Mouse (Mus musculus) hindbrain, embryonic 14.5 days (tissue): ENCODE data around the gene Pgghg. TPM values are rescaled to one million over a fixed set of nuclear protein-coding genes. Genes with fewer than 3 reads are reported as not detected.

Experiments
- ATAC-seq: fragments of 200-750 bp; cut with Nextera tagmentation; 2 replicates; pipeline ENCODE4 v1.8.0; 2017; ENCODE audit warnings: moderate number of reproducible peaks, mild to moderate bottlenecking, moderate TSS enrichment, moderate library complexity; ENCODE audit not compliant: low FRiP score
- DNase-seq: peaks from one replicate; pipeline ENCODE4 v3.0.0-alpha.2; 2015; ENCODE audit warnings: low spot score
- H3K27ac ChIP-seq: fragments of 300-500 bp; sonication (generic); 2 replicates; pipeline ENCODE4 v1.5.1; 2014; ENCODE audit warnings: mild to moderate bottlenecking, moderate library complexity
- H3K27me3 ChIP-seq: fragments of 300-500 bp; sonication (generic); 2 replicates; pipeline ENCODE4 v1.6.1; 2014; ENCODE audit warnings: mild to moderate bottlenecking, low read length, mixed read lengths; ENCODE audit not compliant: control insufficient read depth, insufficient read depth
- H3K36me3 ChIP-seq: fragments of 300-500 bp; sonication (generic); replicated peaks from 2 replicates; pipeline ENCODE4 v1.6.1; 2014; ENCODE audit not compliant: control insufficient read depth, insufficient read depth
- H3K4me1 ChIP-seq: fragments of 300-500 bp; sonication (generic); replicated peaks from 2 replicates; pipeline ENCODE4 v1.6.1; 2014; ENCODE audit warnings: antibody characterized with exemption, low read length, mixed read lengths; ENCODE audit not compliant: control insufficient read depth, insufficient read depth
- H3K4me2 ChIP-seq: fragments of 300-500 bp; sonication (generic); replicated peaks from 2 replicates; pipeline ENCODE4 v1.6.1; 2014; ENCODE audit warnings: mild to moderate bottlenecking, moderate library complexity
- H3K4me3 ChIP-seq: fragments of 300-500 bp; sonication (generic); replicated peaks from 2 replicates; pipeline ENCODE4 v1.5.1; 2014; ENCODE audit warnings: mild to moderate bottlenecking, low read length
- H3K9ac ChIP-seq: fragments of 300-500 bp; sonication (generic); 2 replicates; pipeline ENCODE4 v1.6.1; 2014
- H3K9me3 ChIP-seq: fragments of 300-500 bp; sonication (generic); 2 replicates; pipeline ENCODE4 v1.6.1; 2016; ENCODE audit warnings: low read length; ENCODE audit not compliant: control insufficient read depth
- WGBS: fragments of 180-500 bp; shearing (Covaris S2); extraction: QIAGEN DNeasy Blood & Tissue Kit; methylation state at CpG from one replicate; pipeline ENCODE4 v1.1.7; 2014; 5-methylcytosine and 5-hydroxymethylcytosine counted together
- polyA plus RNA-seq: library from polyadenylated mRNA; unstranded; fragments of >200 nt; fragmentation: Nextera tagmentation; extraction: Ambion mirVana; gene quantifications from 2 replicates; pipeline ENCODE4 v1.2.1, GENCODE M21; 2014

Gene Pgghg
- polyA plus RNA-seq, 1 experiment from 2014 or later, result 9.2 TPM

GRCm38 (mm10) chr7:140942811-140943210 is 1.6 kb downstream of the Pgghg start:
- H3K27ac ChIP-seq, result no peak overlapping the region
- no peak overlapping the region for H3K4me2 ChIP-seq
- 88% methylated on average over 10 of the region's 10 CpGs for WGBS
- H3K9me3 ChIP-seq, result no peaks in the 10 kb centered on the region
- H3K9ac ChIP-seq, result no peak overlapping the region
- DNase-seq (no peak), ATAC-seq (no peak)
- no peaks in the 10 kb centered on the region for H3K36me3 ChIP-seq
- 0 out of 2 replicates have a peak, but pooled peaks cover 2% of the 10 kb centered on the region for H3K27me3 ChIP-seq
- H3K4me3 ChIP-seq, result no peak overlapping the region
- H3K4me1 ChIP-seq, result peaks cover 16% of the 10 kb centered on the region; the same call in 1 of the 2 replicates

GRCm38 (mm10) chr7:140943356-140943755 is 2.2 kb downstream of the Pgghg start:
- H3K4me3 ChIP-seq, result no peak overlapping the region
- WGBS, result 92% methylated on average over 4 of the region's 4 CpGs

GRCm38 (mm10) chr7:140944236-140944635 is 3.0 kb downstream of the Pgghg start:
- ATAC-seq, result no peak
- Histone ChIP-seq H3K27me3 (0 out of 2 replicates have a peak, but pooled peaks cover 2% of the 10 kb centered on the region), H3K9ac (no peak overlapping the region), H3K27ac (no peak overlapping the region), H3K36me3 (no peaks in the 10 kb centered on the region), H3K4me3 (no peak overlapping the region), H3K9me3 (no peaks in the 10 kb centered on the region), H3K4me1 (peaks cover 16% of the 10 kb centered on the region; the same call in 1 of the 2 replicates), H3K4me2 (no peak overlapping the region)
- DNase-seq, result no peak
- WGBS, result 94% methylated on average over 7 of the region's 7 CpGs

More at GRCm38 (mm10) chr7:140943356-140943755, 2.2 kb downstream of the Pgghg start:
- 0 out of 2 replicates have a peak, but pooled peaks cover 2% of the 10 kb centered on the region for H3K27me3 ChIP-seq
- DNase-seq (no peak), ATAC-seq (no peak)
- no peak overlapping the region for H3K4me2 ChIP-seq
- H3K4me1 ChIP-seq, result peaks cover 16% of the 10 kb centered on the region; the same call in 1 of the 2 replicates
- no peaks in the 10 kb centered on the region for H3K9me3 ChIP-seq
- no peaks in the 10 kb centered on the region for H3K36me3 ChIP-seq
- no peak overlapping the region for H3K27ac ChIP-seq
- no peak overlapping the region for H3K9ac ChIP-seq

GRCm38 (mm10) chr7:140945247-140945646 is 4.1 kb downstream of the Pgghg start:
- Histone ChIP-seq H3K27me3 (0 out of 2 replicates have a peak, but pooled peaks cover 2% of the 10 kb centered on the region), H3K4me3 (no peak overlapping the region), H3K9me3 (no peaks in the 10 kb centered on the region), H3K4me2 (no peak overlapping the region), H3K9ac (no peak overlapping the region), H3K27ac (no peak overlapping the region), H3K36me3 (no peaks in the 10 kb centered on the region), H3K4me1 (peaks cover 8% of the 10 kb centered on the region; the same call in 1 of the 2 replicates)
- 95% methylated on average over 5 of the region's 5 CpGs for WGBS
- DNase-seq (no peak), ATAC-seq (no peak)

- DNase-seq (no peak), ATAC-seq (no peak)
These were observed 5.1 kb downstream of the Pgghg start for GRCm38 (mm10) chr7:140946311-140946710.

GRCm38 (mm10) chr7:140946980-140947379 is 5.8 kb downstream of the Pgghg start:
- Histone ChIP-seq H3K4me1 (no peaks in the 10 kb centered on the region), H3K4me3 (no peak overlapping the region), H3K36me3 (no peaks in the 10 kb centered on the region), H3K4me2 (no peak overlapping the region), H3K27ac (no peak overlapping the region), H3K9me3 (no peaks in the 10 kb centered on the region), H3K9ac (no peak overlapping the region), H3K27me3 (no peaks in the 10 kb centered on the region)
- 70% methylated on average over 7 of the region's 7 CpGs for WGBS
- ATAC-seq (no peak), DNase-seq (no peak)

More at GRCm38 (mm10) chr7:140946311-140946710, 5.1 kb downstream of the Pgghg start:
- Histone ChIP-seq H3K27me3 (0 out of 2 replicates have a peak, but pooled peaks cover under 1% of the 10 kb centered on the region), H3K27ac (no peak overlapping the region), H3K9ac (no peak overlapping the region), H3K36me3 (no peaks in the 10 kb centered on the region), H3K4me1 (peaks cover 6% of the 10 kb centered on the region; the same call in 1 of the 2 replicates), H3K9me3 (no peaks in the 10 kb centered on the region), H3K4me2 (no peak overlapping the region), H3K4me3 (no peak overlapping the region)
- 95% methylated on average over 10 of the region's 10 CpGs for WGBS

- Histone ChIP-seq H3K9ac (no peak overlapping the region), H3K9me3 (no peaks in the 10 kb centered on the region), H3K27ac (no peak overlapping the region), H3K4me1 (no peaks in the 10 kb centered on the region), H3K4me2 (no peak overlapping the region), H3K36me3 (no peaks in the 10 kb centered on the region), H3K27me3 (no peaks in the 10 kb centered on the region), H3K4me3 (no peak overlapping the region)
- WGBS, result 91% methylated on average over 8 of the region's 8 CpGs
- ATAC-seq (no peak), DNase-seq (no peak)
These were observed 7.0 kb downstream of the Pgghg start for GRCm38 (mm10) chr7:140948161-140948560.

GRCm38 (mm10) chr7:140949255-140949654 is 8.1 kb downstream of the Pgghg start:
- ATAC-seq (no peak), DNase-seq (no peak)
- H3K27me3 ChIP-seq, result no peaks in the 10 kb centered on the region
- no peak overlapping the region for H3K9ac ChIP-seq
- no peaks in the 10 kb centered on the region for H3K36me3 ChIP-seq
- no peak overlapping the region for H3K4me3 ChIP-seq
- H3K9me3 ChIP-seq, result no peaks in the 10 kb centered on the region
- H3K27ac ChIP-seq, result no peak overlapping the region
- H3K4me1 ChIP-seq, result no peaks in the 10 kb centered on the region
- H3K4me2 ChIP-seq, result no peak overlapping the region
- 95% methylated on average over 6 of the region's 6 CpGs for WGBS

GRCm38 (mm10) chr7:140949824-140950530 is 8.8 kb downstream of the Pgghg start, which contains the start of gene Ifitm5:
Ifitm5 (minus strand) TSS chr7:140950291.
- Histone ChIP-seq H3K9me3 (no peaks in the 10 kb centered on the region), H3K27me3 (no peaks in the 10 kb centered on the region), H3K4me2 (no peak within 1 kb of the TSS), H3K4me1 (0 out of 2 replicates have a peak, but pooled peaks cover 2% of the 10 kb centered on the region), H3K27ac (no peak within 1 kb of the TSS), H3K4me3 (no peak within 1 kb of the TSS), H3K9ac (no peak within 1 kb of the TSS), H3K36me3 (no peaks in the 10 kb centered on the region)
- 82% methylated on average over 16 of the region's 16 CpGs for WGBS
- no peak for DNase-seq
- no peak for ATAC-seq
